Mouse (Mus musculus): ENCODE measurements at regions not wholly inside any gene's neighbourhood (a gene's known extent, or its start where the extent isn't known, plus 50 kb on each side); places are given as distances from the start of the nearest gene placed in this dataset.
A peak's percentile ranks its signal among the peaks of the same experiment; 100 is the strongest.

GRCm38 (mm10) chr8:18348716-18349115, 629.3 kb downstream of the Defb40 start:
- TF ChIP-seq CTCF (IDR thresholded peaks at IDR 0.05; ENCODE audit: control insufficient read depth, insufficient read depth, low read length), result no peak
- Histone ChIP-seq H3K27ac (ENCODE audit: control insufficient read depth, insufficient read depth, low read depth, low read length, poor library complexity) (no peak overlapping the region), H3K4me3 (replicated peaks; ENCODE audit: control insufficient read depth, low read depth, low read length) (no peak overlapping the region), H3K4me1 (ENCODE audit: control insufficient read depth, insufficient read depth, low read length) (no peaks in the 10 kb centered on the region)
- WGBS, result 77% methylated on average over 4 of the region's 4 CpGs

DNA sequence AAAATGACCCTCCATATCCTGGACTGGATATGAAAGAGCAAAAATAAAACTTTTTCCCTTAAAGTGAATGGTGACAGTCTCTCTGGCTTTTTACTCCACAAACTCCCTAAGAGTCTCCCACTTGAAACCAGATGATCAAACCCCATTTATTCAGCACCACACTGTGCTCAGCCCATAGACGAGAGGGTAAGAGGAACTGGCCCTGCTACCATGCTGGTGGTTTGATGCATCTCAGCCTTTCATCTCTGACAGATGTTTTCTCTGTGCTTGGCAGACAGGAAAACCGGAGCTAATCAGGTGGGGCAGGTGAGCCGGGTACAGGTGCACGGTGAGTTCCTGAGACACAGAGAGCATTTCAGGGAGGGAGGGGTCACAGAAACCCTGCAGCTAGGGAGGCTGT, 631.8 kb downstream of the Defb40 start:
- H3K27ac ChIP-seq (ENCODE audit: control insufficient read depth, insufficient read depth, low read depth, low read length, poor library complexity), result no peak overlapping the region
- no peak for TF ChIP-seq POLR2A (IDR thresholded peaks at IDR 0.05; ENCODE audit: borderline replicate concordance, control insufficient read depth, low read depth, low read length)
- no peak for TF ChIP-seq CTCF (IDR thresholded peaks at IDR 0.05; ENCODE audit: control insufficient read depth, insufficient read depth, low read length)
- H3K4me1 ChIP-seq (ENCODE audit: control insufficient read depth, insufficient read depth, low read length), result no peaks in the 10 kb centered on the region
- no peak overlapping the region for H3K4me3 ChIP-seq (replicated peaks; ENCODE audit: control insufficient read depth, low read depth, low read length)
- WGBS, result 58% methylated on average over 4 of the region's 4 CpGs

DNA sequence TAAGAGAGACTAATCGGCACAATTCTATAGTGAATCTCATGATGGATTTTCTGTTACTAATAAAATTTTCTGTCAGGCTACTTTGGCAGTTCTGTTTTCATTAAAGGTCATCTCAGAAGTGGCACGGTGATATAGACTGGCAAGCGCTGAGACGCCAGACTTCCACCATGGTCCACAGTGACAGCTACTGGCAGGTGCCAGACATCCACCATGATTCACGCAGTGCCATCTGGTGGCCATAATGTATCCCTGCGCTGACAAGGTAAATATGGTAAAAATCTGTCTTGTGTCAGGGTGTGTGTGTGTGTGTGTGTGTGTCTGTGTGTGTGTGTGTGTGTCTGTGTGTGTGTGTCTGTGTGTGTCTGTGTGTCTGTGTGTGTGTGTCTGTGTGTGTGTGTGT, 632.7 kb downstream of the Defb40 start:
- TF ChIP-seq CTCF (IDR thresholded peaks at IDR 0.05; ENCODE audit: control insufficient read depth, insufficient read depth, low read length) (peak; percentile 43; the same call in 1 of the 2 replicates), POLR2A (IDR thresholded peaks at IDR 0.05; ENCODE audit: borderline replicate concordance, control insufficient read depth, low read depth, low read length) (no peak)
- WGBS, result 22% methylated on average over 6 of the region's 6 CpGs
- no peak overlapping the region for H3K4me3 ChIP-seq (replicated peaks; ENCODE audit: control insufficient read depth, low read depth, low read length)
- H3K4me1 ChIP-seq (ENCODE audit: control insufficient read depth, insufficient read depth, low read length), result no peaks in the 10 kb centered on the region
- H3K27ac ChIP-seq (ENCODE audit: control insufficient read depth, insufficient read depth, low read depth, low read length, poor library complexity), result no peak overlapping the region

- Histone ChIP-seq H3K4me3 (replicated peaks; ENCODE audit: control insufficient read depth, low read depth, low read length) (no peak overlapping the region), H3K27ac (ENCODE audit: control insufficient read depth, insufficient read depth, low read depth, low read length, poor library complexity) (no peak overlapping the region), H3K4me1 (ENCODE audit: control insufficient read depth, insufficient read depth, low read length) (no peaks in the 10 kb centered on the region)
- WGBS, result 72% methylated on average over 5 of the region's 5 CpGs
- no peak for TF ChIP-seq POLR2A (IDR thresholded peaks at IDR 0.05; ENCODE audit: borderline replicate concordance, control insufficient read depth, low read depth, low read length)
- TF ChIP-seq CTCF (IDR thresholded peaks at IDR 0.05; ENCODE audit: control insufficient read depth, insufficient read depth, low read length), result no peak
Measured at GRCm38 (mm10) chr8:18344838-18345237, 633.2 kb downstream of the Defb40 start.

- no peak for TF ChIP-seq CTCF (IDR thresholded peaks at IDR 0.05; ENCODE audit: control insufficient read depth, insufficient read depth, low read length)
- TF ChIP-seq POLR2A (IDR thresholded peaks at IDR 0.05; ENCODE audit: borderline replicate concordance, control insufficient read depth, low read depth, low read length), result no peak
- H3K4me1 ChIP-seq (ENCODE audit: control insufficient read depth, insufficient read depth, low read length), result no peaks in the 10 kb centered on the region
- H3K4me3 ChIP-seq (replicated peaks; ENCODE audit: control insufficient read depth, low read depth, low read length), result no peak overlapping the region
- H3K27ac ChIP-seq (ENCODE audit: control insufficient read depth, insufficient read depth, low read depth, low read length, poor library complexity), result no peak overlapping the region
- 76% methylated on average over 1 of the region's 1 CpGs for WGBS
Measured at GRCm38 (mm10) chr8:18335576-18335975, 642.5 kb downstream of the Defb40 start.

DNA sequence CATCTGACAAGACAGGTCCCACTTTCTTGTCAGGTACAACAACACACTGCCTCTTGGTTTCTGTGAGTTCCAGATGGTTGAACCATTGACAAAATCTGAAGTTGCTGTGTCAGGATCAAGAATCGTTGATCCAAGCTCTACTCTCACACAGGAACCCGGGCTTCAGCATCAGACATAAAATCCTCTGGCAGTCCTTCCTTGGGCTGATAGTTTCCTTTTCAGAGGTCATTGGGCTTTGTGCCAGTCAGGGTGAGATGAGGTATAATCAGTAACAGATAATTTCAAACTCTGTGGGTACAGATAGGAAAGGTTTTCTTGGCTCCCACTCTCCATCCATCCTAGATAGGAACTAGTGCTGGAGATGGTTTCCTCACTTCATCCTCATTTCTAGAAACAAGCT, 649.5 kb downstream of the Defb40 start:
- 78% methylated on average over 2 of the region's 2 CpGs for WGBS
- Histone ChIP-seq H3K27ac (ENCODE audit: control insufficient read depth, insufficient read depth, low read depth, low read length, poor library complexity) (no peak overlapping the region), H3K4me1 (ENCODE audit: control insufficient read depth, insufficient read depth, low read length) (no peaks in the 10 kb centered on the region), H3K4me3 (replicated peaks; ENCODE audit: control insufficient read depth, low read depth, low read length) (no peak overlapping the region)
- TF ChIP-seq POLR2A (IDR thresholded peaks at IDR 0.05; ENCODE audit: borderline replicate concordance, control insufficient read depth, low read depth, low read length) (no peak), CTCF (IDR thresholded peaks at IDR 0.05; ENCODE audit: control insufficient read depth, insufficient read depth, low read length) (no peak)

DNA sequence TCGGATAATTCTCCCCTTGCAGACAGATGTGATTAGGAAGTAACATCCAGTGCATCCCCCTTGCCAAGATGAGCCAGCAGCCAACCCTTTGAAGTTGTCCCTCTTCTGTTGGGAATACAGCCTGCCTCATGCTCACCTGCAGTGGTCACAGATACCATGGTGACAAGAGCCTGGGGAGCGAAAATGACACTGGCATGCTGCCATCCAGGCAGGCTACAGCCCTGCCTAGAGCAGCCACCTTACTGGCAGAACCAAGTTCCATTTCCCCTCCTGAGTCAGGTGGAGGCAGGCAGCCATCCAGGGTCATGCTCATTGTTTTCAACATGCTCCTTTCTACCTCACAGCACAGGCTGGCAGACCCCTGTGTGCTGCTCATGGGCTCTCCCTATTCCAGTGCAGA, 661.6 kb downstream of the Defb40 start:
- Histone ChIP-seq H3K4me3 (replicated peaks; ENCODE audit: control insufficient read depth, low read depth, low read length) (no peak overlapping the region), H3K4me1 (ENCODE audit: control insufficient read depth, insufficient read depth, low read length) (no peaks in the 10 kb centered on the region), H3K27ac (ENCODE audit: control insufficient read depth, insufficient read depth, low read depth, low read length, poor library complexity) (no peak overlapping the region)
- TF ChIP-seq CTCF (IDR thresholded peaks at IDR 0.05; ENCODE audit: control insufficient read depth, insufficient read depth, low read length), result no peak
- TF ChIP-seq POLR2A (IDR thresholded peaks at IDR 0.05; ENCODE audit: borderline replicate concordance, control insufficient read depth, low read depth, low read length), result no peak
- 56% methylated on average over 2 of the region's 2 CpGs for WGBS

DNA sequence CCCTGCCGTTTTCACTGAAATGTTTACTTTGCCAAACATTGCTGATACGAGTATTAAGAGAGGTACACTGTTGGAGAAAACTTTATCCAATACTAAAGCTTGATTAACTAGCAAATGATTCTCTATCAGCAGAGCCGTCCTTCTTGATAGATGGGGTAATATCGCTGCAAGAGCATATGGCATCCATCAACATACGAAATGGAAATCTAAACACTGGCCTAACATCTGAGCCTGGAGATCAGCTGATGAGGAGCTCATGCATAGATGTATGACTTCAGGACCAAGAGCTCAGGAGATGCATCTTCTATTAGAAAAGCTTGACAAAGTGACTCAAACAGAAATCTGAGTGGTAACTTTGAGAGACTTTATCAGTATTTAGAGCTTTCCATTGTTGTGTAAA, 666.5 kb downstream of the Defb40 start:
- H3K4me3 ChIP-seq (replicated peaks; ENCODE audit: control insufficient read depth, low read depth, low read length), result no peak overlapping the region
- TF ChIP-seq POLR2A (IDR thresholded peaks at IDR 0.05; ENCODE audit: borderline replicate concordance, control insufficient read depth, low read depth, low read length) (no peak), CTCF (IDR thresholded peaks at IDR 0.05; ENCODE audit: control insufficient read depth, insufficient read depth, low read length) (no peak)
- WGBS, result 71% methylated on average over 5 of the region's 5 CpGs

GRCm38 (mm10) chr8:18310927-18311326, 667.1 kb downstream of the Defb40 start:
- WGBS, result 61% methylated on average over 1 of the region's 1 CpGs
- TF ChIP-seq CTCF (IDR thresholded peaks at IDR 0.05; ENCODE audit: control insufficient read depth, insufficient read depth, low read length), result no peak
- TF ChIP-seq POLR2A (IDR thresholded peaks at IDR 0.05; ENCODE audit: borderline replicate concordance, control insufficient read depth, low read depth, low read length), result no peak
- Histone ChIP-seq H3K4me3 (replicated peaks; ENCODE audit: control insufficient read depth, low read depth, low read length) (no peak overlapping the region), H3K27ac (ENCODE audit: control insufficient read depth, insufficient read depth, low read depth, low read length, poor library complexity) (no peak overlapping the region), H3K4me1 (ENCODE audit: control insufficient read depth, insufficient read depth, low read length) (no peaks in the 10 kb centered on the region)

More for the DNA sequence above, 666.5 kb downstream of the Defb40 start:
- no peaks in the 10 kb centered on the region for H3K4me1 ChIP-seq (ENCODE audit: control insufficient read depth, insufficient read depth, low read length)
- H3K27ac ChIP-seq (ENCODE audit: control insufficient read depth, insufficient read depth, low read depth, low read length, poor library complexity), result no peak overlapping the region
